Mouse (Mus musculus): ENCODE measurements around the gene S100a8.

The S100a8 gene

DNA sequence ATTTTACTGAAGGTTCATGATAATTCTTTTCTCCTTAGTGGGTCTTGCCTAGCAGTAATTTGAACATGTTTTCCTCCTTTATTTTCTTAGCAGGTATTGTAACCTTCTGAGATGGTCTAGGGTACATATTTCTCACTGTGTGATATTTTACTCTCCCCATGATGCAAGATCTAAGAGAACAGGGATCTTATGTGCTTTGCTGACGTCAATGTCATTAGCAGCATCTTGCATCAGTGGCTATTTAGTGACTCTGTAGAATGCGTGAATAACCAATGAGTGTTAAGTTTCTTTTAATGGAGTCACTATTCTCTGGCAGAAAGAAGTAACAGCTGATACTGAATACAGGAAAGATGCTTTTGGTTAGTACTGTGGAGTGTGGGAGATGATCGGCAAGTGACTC lies 15.2 kb downstream of the S100a8 start:
- DNase-seq, result no peak

DNA sequence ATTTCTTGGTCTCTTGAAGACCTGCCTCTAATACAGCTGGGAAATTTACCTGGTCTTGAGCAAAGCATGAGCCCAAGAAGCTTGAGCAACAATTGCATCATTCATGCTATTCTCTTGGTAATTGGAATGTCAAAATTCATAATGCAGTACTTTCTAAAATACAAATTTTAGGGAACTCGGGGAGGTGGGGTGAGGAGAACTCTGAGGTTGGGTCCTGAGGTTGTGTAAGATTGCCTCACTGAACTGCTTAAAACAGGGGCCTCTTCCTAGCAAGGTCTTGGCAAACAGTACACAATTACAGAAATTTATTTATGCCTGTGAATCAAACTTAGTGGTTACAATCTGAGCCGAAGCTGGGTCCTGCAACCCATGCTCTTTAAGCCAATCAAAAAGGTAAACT lies 18.1 kb downstream of the S100a8 start:
- no peak for DNase-seq

DNA sequence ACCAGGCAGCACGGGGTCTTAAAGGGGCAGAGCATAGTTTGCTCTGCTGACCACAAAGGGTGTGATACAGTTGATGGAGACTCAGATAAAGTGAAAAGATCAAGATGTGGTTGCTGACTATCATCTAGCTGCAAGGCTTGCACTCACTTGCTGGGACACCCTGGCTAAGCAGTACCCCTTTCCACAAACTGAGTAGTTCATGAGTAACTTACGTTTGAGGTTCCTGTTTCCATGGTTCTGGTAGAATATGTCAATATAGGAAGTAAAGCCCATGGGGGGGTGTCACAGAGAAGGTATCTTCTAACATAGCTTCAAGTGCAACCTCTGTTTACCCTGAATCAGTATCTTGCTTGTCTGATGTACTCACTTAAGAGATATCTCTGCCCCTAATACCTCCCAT lies 24.7 kb downstream of the S100a8 start:
- no peak for DNase-seq

DNA sequence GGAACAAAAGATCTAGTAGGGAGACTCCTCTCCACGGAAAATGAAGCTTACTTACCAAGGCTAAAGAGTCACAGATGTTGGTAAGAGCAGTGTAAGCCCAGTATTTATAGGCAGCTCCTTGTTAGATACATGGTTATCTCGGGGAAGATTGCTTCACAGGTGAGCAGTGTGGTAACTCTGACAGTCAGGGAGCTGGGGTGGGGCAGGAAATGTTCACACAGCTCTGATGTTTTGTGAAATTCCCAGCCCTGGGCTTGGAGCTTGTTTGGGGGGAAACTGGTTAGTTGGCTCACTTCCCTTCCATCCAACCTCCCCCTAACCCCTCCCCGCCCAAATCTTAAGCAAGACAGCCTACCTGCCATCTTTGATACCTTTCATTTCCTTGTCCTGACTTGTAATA lies 26.8 kb downstream of the S100a8 start, which contains the start of gene S100a9:
S100a9 (minus strand) TSS at position 109 of the 400 bp plus-strand sequence.
- DNase-seq, result no peak

DNA sequence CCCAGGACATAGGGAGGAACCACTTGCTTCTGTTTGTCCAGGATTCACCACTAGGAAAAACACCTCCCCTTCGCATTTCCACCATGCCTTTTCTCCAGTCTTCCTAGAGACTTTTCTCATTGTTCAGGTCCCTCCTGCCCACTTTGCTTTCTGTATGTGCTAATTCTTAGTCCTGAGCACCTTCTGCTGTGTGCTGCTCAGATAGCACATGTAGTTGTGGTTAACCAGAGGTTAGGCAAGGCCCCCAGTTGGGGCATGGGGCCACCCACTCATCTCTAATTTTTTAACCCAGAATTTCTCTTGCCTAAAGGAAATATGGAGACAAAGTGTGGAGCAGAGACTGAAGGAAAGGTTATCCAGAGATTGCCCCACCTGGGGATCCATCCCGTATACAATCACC lies 33.5 kb downstream of the S100a8 start:
- DNase-seq, result no peak

DNA sequence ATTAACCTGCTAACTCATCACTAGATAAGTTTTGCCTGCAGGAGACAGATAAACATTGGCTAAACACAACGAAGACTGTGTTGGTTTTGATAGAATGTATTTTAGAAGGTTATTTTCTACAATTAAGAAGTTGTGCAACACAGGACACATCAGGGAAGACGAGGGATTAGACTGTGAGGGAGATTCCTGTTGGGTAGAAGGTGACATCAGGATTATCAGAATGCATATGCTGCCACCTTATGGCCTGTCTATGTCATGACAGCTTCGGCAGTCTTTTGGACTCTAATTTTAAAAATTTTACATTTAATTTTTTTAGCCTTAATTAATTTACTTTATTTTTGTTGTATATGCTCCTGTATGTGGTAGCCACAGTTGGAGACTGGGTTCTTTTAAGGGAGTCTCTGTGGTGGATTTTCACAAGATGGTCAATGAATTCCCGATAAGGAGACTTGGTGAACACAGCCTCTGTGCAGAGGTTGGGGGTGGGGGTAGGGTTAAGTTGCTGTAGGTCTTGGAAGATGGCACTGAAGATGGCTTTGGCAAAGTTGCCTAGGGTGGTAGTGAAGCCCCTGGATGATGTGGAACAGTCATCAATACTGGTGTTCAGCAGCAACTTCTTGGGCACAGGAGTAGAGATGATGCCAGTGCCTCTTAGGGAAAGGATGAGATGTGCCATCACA lies 39.9 kb downstream of the S100a8 start:
- no peak for DNase-seq

DNA sequence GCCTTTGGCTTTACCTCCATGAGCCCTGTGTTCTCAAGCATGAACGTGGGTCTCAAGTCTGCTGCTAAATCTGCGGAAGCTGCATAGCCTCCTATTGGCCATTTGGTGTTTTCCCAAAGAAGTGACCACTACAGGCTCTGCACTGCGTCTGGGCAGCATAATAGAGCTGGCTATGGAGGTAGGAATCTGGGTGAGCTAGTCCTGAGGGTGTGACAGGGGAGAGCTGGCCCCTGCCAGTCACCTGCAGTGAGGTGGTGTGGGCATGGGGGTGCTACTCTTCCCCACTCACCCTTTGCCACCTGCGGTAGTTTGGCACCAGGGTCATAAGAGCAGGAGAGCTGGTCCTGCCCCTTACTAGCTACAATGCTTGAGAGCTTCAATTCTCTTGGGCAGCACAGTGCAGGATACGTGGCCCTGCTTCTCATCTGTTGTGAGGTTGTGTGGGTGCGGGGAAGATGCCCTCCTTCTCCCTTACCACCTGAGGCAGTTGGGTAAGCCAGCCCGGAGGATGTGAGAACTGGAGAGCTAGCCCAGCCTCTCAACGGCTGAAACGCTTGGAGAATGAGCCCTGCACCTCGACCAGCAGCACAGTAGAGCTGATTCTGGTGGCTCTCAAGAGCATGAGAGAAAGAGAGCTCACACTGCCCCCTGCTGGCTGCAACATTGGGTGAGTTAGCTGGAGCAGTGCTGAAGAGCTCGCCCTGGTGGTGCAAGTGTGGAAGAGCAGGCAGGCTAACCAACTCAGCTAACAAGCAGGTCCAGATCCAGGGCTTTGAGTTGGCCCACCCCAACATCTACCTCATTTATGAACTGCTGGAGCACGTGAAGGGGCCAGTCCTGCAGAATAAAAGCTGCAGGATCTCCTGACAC lies 41.0 kb downstream of the S100a8 start:
- peak; percentile 85 for DNase-seq
